Mouse (Mus musculus) gastrocnemius, postnatal 10 days (tissue): ENCODE data around the gene Gm20388. TPM values are rescaled to one million over a fixed set of nuclear protein-coding genes. Genes with fewer than 3 reads are reported as not detected.

ENCODE experiments used
- DNase-seq: peaks from one replicate; pipeline ENCODE4 v3.0.0; 2021; ENCODE audit warnings: mixed read lengths
- total RNA-seq, 2 experiments: library from RNA; stranded (reverse); gene quantifications; 2 replicates each; pipeline ENCODE4 v1.2.3; 2021

Gm20388 gene
- total RNA-seq, 2 experiments from 2014 or later: 2.9 to 6.0 TPM

- peak; percentile 57 for DNase-seq
Observed at GRCm38 (mm10) chr8:120292316-120293107, 381.9 kb downstream of the Gm20388 start.

DNA sequence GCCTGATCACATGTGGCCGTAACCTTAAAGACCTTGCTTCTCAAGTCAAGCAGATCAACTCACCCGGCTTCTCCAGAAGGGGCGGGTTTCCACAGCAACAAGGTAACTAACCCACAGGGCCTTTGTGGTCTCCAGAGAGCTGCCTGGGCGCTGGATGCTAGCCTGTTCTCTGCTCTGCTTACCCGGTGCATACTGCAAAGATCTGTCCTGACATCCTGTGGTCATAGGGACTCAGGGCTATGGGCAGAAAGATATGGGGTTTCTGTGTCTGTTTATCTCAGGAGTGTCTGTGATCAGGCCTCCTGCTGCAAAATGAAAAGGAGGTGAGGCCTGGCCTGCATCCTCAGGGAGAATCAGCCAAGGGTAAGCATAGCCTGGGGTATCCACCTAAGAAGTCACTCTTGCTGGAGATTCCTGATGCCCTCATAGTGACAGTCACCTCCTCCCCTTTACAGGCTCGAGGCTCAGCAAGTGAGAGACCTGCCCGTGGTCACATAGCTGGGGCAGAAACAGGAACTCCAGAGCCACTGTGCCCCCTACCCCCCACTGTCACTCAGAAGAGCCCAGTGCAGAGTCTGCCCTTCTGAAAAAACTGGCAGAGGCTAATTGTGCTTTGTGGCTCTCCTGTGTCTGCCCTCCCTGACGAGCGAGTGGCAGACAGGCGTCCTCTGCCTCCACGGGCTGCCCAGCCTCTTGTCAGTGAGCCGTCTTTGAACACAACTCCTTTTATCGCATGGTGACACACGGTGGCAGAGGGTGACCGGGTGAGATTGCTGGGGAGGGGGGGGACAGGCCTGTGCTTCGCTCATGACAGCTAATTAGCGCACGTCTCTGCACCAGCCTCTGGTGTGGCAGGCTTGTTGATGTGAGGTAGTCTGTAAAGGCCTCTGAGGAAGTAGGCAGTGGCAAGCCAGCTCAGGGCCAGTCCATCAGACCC lies 383.0 kb downstream of the Gm20388 start:
- DNase-seq: no peak

DNA sequence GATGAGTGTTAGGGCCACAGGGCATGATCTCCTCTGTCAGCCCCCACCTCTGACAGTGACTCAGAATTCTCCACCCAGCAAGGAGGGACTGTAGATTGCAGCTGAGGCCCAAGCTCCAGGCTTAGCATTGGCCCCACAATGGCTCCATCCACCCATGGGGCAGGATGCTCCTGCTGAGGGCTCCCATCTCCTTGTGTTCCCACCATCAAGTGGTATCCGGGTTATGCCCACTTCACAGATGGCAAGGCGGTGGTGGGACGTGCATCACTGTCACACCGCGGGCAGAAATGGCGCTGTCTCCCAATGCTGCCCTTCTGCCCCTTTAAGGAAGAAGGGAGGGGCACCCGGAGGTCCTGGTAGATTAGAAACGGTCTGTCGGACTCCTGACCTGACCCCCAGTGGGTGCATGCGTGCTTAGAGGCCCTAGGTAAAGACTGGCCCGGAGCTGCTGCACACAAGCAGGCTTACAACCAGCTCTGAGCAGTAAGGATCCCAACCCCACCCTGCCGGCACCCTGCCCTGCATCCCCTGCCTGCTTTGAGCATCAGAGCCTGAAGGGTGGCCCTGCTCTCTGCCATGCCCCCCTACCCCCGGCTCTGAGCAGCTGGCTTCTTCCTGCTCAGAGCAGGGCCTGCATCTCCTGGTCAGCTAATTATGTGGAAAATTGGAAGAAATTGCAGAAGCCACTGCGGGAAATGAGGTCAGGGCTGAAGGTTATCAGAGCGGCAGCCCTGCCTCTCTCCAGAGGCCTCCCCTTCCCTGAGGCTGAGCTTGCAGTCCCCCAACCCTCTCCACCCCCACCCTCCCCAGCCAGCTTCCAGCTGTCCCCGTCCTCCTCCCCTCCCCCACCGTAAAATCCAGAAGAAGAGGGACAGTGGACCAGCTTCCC lies 384.6 kb downstream of the Gm20388 start:
- DNase-seq: no peak

DNA sequence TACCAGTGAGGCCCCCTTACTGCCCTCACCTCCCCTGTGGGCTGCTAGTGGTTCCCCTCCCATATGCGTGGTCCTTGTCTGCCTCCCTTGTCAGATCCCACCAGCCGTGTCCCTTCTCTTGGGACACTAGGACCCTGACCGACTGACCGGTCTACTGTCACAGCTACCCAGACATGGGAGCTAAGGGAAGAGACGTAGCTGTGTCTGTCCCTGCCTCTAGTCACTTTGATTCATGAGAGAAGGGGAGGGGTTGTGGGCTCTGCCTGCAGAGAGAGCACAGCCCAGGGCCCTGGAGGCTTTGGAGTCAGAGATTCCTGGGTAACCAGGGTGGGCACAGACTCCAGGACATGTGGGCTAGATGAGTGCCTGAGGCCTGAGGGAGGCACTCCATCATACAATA lies 386.4 kb downstream of the Gm20388 start:
- DNase-seq: no peak

- no peak for DNase-seq
Observed at GRCm38 (mm10) chr8:120298601-120299532, 388.2 kb downstream of the Gm20388 start.

DNA sequence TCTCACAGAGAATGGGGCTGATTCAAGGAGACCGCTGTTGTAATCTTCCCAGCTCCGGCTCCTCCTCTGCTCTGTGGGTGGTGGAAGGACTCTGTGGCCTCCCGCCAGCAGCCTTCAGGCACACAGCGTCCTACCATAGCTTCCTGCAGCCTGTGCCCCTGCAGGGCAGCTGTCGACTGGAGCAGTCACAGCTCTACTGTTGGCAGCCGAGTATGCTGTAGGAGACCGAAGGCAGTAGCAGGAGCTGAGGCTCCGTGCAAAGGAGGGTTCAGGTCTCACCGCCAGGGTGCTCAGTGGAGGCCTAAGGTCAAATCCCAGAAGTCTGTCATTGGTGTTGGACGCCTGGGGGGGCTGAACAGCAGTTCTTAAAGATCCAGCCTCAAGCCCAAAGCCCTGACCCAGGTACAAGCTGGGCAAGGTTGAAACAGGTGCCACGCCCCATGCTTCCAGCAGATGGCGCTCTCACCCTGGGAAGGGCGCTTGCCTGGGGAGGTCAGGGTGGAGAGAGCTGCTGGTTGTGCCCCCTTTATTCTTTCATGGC lies 390.0 kb downstream of the Gm20388 start:
- peak; percentile 85 for DNase-seq

GRCm38 (mm10) chr8:120302941-120303675 lies 392.5 kb downstream of the Gm20388 start:
- no peak for DNase-seq

DNA sequence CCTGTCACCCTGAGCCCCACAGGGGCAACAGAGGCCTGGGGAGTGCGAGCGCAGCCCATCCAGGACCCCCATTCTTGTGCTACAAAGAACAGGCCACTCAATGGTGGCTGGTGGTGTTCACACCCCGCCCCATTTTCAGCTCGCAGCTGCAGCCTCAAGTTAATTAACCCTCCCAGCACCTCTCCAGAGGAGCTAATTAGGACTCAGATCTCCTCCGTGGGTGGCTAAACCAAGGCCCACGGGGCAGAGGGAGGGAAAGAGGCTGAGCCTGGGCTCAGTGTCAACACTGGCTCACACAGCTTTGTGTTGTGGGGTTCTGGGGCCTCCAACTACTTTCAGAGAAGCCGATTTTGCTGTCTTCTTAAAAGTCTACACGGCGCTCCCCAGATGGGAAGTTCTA lies 393.5 kb downstream of the Gm20388 start:
- no peak for DNase-seq

DNA sequence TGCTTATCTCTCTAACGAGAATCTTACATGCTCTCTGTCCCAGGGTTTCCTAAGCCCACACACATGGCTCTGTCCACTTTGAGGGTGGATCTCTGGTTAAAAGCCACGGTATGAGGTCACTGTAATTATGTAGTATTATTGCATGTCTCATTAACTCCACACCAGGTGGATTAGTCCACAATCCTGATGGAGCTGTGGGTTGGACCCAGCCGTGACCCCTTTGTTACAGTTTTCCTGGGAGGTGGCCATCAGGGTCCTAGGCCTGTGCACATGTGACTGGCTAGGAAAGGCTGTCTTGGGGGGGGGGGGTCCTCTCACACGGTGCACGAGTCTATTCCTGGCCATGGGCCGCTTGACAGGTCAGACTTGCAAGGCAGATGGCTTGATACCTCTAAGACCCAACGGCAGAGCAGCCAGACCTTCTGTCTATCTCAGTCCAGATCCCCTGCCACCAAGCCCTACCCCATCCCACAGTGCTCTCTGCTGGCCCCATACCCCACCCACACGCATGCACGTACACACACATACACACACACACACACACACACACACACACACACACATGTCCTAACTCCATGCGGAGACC lies 395.3 kb downstream of the Gm20388 start:
- DNase-seq: peak; percentile 7

DNA sequence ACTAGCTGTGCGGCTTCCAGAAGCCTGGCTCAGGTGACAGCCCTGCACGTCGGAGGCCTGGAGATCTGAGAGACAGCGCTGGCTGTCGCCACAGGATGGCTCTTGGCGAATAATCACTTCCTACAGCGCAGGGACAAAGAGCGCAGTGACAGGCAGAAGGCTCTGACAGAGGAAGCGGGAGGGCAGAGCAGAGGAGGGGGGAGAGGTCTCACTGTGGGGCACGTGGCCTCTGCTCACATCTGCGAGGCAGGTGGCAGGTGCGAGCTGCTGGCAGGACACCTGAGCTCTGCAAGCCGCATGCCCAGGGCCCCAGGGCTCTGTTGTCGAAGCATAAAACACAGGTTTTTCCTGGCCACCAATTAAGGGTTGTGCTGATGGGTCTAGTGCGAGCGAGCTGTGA lies 396.5 kb downstream of the Gm20388 start:
- no peak for DNase-seq

- no peak for DNase-seq
Observed at GRCm38 (mm10) chr8:120307528-120307927, 396.9 kb downstream of the Gm20388 start.

DNA sequence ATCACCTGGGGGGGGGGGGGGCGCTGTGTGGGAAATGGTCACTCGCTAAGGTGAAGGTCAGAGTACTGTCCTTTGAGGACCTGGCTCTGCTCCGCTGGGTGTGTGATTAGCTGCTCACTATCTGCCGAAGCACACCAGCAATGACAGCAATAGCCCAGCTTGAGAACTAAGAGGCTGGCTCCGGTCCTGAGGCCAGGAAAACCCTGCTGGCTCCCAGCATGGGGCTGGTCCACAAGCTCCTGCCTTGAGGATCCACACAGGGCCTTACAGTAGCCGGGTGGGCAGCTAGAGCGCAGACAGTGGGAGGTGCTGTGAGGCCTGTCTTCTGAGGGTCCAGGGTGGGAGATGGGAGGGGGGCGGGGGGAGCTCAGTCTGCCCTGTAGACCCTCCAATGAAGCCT lies 397.5 kb downstream of the Gm20388 start:
- DNase-seq: no peak

GRCm38 (mm10) chr8:120308553-120308952 lies 397.9 kb downstream of the Gm20388 start:
- DNase-seq: peak; percentile 49

DNA sequence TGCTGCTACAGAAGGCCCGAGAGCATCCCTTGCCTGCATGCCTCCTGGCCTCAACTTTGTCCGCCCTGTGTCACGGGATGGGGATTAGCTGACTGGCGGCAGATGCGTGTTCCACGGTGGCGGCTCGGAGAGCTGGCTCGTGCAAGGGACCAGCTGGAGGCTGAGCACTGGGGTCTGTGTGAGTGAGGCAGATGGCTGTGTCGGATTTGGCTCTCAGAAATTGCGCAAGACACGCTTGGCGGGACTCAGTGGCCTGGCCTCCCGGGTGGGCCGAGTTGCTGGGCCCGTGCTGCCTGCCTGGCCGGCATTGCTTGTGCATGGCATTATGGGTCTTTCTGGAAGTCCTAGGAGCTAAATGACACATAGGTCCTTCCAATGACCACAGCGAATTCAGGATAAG lies 398.7 kb downstream of the Gm20388 start:
- DNase-seq: peak; percentile 62

- no peak for DNase-seq
Observed at GRCm38 (mm10) chr8:120310063-120310462, 399.4 kb downstream of the Gm20388 start.

DNA sequence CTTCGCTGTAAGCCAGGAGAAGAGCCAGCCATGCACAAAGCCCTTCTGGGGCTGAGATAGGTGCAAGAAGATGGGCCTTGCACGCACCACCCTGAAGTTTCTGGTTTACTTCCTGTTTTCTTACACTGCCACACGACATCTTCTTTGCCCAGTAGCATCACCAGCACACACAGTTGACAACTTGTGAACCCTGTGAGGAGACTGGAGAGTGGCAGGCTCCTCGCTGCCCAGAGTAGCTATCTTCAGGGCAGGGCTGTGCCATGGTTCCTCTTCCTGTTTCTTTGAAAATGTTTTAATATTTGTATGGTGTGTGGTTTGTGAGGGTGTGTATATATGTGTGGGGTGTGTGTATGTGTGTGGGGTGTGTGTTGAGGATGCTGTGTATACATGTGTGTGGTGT lies 401.8 kb downstream of the Gm20388 start:
- no peak for DNase-seq

DNA sequence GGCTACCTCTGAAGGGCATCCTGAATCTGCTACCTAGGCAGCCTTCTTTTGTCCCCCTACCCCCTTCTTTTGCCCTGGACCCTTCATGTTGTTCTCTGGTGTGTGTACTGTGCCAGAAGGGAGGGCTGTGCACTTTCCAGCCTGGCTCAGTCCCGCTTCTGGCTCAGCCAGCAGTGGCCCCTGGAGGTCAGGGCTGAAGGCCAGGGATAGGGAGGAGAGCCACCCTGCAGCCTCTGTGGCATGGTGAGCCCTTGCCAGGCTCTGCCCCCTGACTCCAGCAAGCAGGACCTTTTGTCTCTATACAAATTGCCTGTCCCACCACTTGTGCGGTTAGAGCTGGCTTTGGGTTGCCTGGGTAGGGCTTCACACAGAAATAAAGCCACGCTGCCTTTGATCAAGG lies 403.0 kb downstream of the Gm20388 start:
- DNase-seq: no peak

DNA sequence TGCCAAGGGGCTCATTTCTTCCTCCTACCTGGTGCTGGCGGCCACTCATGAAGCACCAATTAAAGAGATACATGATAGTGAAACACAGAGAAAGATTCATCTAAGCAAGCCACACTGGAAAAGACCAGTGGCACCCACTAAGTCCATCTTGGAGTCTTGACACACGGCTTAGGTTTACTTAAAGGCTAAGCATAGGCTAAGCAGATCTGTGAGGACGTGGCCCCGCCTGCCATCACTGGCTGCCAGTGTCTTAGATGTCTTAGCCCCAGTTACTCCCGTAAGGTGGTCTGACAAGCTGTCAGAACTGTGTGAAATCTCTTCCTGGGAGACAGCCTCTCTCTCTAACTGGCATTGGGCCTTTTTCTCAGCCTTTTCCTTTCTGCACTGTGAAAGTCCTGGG lies 404.3 kb downstream of the Gm20388 start:
- no peak for DNase-seq

- no peak for DNase-seq
Observed at GRCm38 (mm10) chr8:120315644-120316043, 405.0 kb downstream of the Gm20388 start.

DNA sequence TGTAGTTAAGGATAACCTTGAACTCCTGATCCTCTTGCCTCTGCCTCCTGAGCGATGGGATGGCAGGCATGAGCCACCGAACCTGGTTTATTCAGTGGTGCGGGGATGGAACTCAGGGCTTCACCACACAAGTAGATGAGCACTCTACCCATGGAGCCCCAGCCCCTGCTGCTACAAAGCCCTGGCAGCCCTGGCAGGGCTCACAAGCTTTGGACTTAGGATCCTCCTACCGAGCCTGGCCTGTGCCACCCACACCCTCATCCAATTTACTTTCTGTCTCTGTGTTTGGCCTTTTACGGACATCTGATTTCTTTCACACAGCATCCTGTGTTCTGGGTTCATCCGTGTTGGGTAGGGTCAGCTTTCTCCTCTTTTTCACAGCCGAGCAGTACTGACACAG lies 406.1 kb downstream of the Gm20388 start:
- no peak for DNase-seq
